Mouse (Mus musculus): Measurements from ENCODE around the gene Ccl12.

The Ccl12 gene

DNA sequence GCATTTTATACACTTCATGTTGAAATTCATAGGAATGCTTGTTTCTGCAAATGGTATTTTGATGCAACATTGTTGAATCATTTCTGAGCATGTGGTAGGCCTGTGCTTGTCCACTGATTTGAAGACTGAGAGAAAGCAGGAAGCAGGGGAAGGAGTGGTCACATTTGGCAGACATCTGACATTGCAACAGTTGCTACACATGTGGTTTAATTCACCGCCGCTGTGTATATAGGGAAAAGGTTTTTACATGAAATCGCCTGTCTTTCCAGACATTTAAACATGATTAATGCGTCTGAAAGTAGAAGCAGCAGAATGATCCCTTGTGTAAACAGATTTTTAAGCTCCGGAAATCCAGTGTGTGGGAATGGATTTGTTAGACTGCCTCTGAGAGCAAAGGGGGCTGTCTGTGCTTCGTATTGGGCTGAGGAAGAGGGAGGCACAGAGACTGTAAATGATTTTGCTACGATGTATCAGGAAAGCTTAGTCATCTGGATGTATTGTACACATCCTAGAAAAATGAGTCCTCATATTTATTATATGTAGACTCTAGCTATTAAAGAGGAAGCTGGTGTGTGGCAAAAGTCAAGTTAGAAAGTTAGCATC is 37.9 kb downstream of the Ccl12 start:
- DNase-seq (ENCODE audit: low read depth, low spot score): no peak
